Mouse (Mus musculus) brain, embryonic 18.5 days (tissue): ENCODE measurements around the gene Olfr136.

Experiments
- DNase-seq: peaks from one replicate; pipeline ENCODE4 v3.0.0-alpha.2; 2012; ENCODE audit warnings: low read depth, low spot score

The Olfr136 gene

GRCm38 (mm10) chr17:38329531-38329930 is at the start of gene Olfr136:
Gene Olfr136 (plus strand): TSS chr17:38329831.
- no peak for DNase-seq

GRCm38 (mm10) chr17:38307470-38307869 is 22.2 kb upstream of the Olfr136 start, which contains the start of gene Olfr137:
Gene Olfr137 (minus strand): TSS chr17:38307570.
- no peak for DNase-seq
